Mouse (Mus musculus) forebrain, postnatal 0 days (tissue): Measurements from ENCODE around the gene Sun2. TPM values are rescaled to one million over a fixed set of nuclear protein-coding genes. Genes with fewer than 3 reads are reported as not detected.
A peak's percentile ranks its signal among the peaks of the same experiment; 100 is the strongest.

ENCODE experiments used
- ATAC-seq: fragments of 200-750 bp; cut with Nextera tagmentation; 2 replicates; pipeline ENCODE4 v1.8.0; 2017; ENCODE audit warnings: mild to moderate bottlenecking, moderate library complexity
- DNase-seq: peaks from one replicate; pipeline ENCODE4 v3.0.0-alpha.2; 2015
- H3K27ac ChIP-seq: fragments of 300-500 bp; sonication (generic); 2 replicates; pipeline ENCODE4 v1.5.1; 2014; ENCODE audit warnings: low read depth, mild to moderate bottlenecking, antibody characterized with exemption, low read length, moderate library complexity, mixed read lengths
- H3K27me3 ChIP-seq: fragments of 300-500 bp; sonication (generic); 2 replicates; pipeline ENCODE4 v1.6.1; 2014; ENCODE audit warnings: mild to moderate bottlenecking, low read length, mixed read lengths; ENCODE audit not compliant: insufficient read depth
- H3K36me3 ChIP-seq: fragments of 300-500 bp; sonication (generic); 2 replicates; pipeline ENCODE4 v1.6.1; 2014; ENCODE audit warnings: mild to moderate bottlenecking, moderate library complexity; ENCODE audit not compliant: insufficient read depth
- H3K4me1 ChIP-seq: fragments of 300-500 bp; sonication (generic); 2 replicates; pipeline ENCODE4 v1.6.1; 2014; ENCODE audit warnings: antibody characterized with exemption; ENCODE audit not compliant: insufficient read depth
- H3K4me2 ChIP-seq: fragments of 300-500 bp; sonication (generic); 2 replicates; pipeline ENCODE4 v1.6.1; 2014; ENCODE audit warnings: low read depth, mild to moderate bottlenecking, moderate library complexity
- H3K4me3 ChIP-seq: fragments of 300-500 bp; sonication (generic); 2 replicates; pipeline ENCODE4 v1.5.1; 2014; ENCODE audit warnings: low read depth, low read length, mixed read lengths
- H3K9ac ChIP-seq: fragments of 300-500 bp; sonication (generic); 2 replicates; pipeline ENCODE4 v1.6.1; 2014; ENCODE audit warnings: mild to moderate bottlenecking
- H3K9me3 ChIP-seq: fragments of 300-500 bp; sonication (generic); 2 replicates; pipeline ENCODE4 v1.6.1; 2016; ENCODE audit warnings: low read length
- CTCF ChIP-seq: sonication (generic); IDR thresholded peaks from 2 replicates; pipeline ENCODE4 v1.5.1; 2016; ENCODE audit warnings: antibody characterized with exemption, control low read depth, low read depth
- WGBS: fragments of 180-500 bp; shearing (Covaris S2); extraction: QIAGEN DNeasy Blood & Tissue Kit; methylation state at CpG from one replicate; pipeline ENCODE4 v1.1.7; 2014; 5-methylcytosine and 5-hydroxymethylcytosine counted together
- polyA plus RNA-seq: library from polyadenylated mRNA; unstranded; fragments of >200 nt; fragmentation: Nextera tagmentation; extraction: Ambion mirVana; gene quantifications from 2 replicates; pipeline ENCODE4 v1.2.1, GENCODE M21; 2015
- total RNA-seq: library from RNA; depleted of rRNA; stranded (reverse); fragments of >200 nt; gene quantifications from 2 replicates; pipeline ENCODE4 v1.2.3, GENCODE M21; 2014

The Sun2 gene
- total and polyA plus RNA-seq, 2 experiments from 2014 or later, result 3.7 to 56.4 TPM

DNA sequence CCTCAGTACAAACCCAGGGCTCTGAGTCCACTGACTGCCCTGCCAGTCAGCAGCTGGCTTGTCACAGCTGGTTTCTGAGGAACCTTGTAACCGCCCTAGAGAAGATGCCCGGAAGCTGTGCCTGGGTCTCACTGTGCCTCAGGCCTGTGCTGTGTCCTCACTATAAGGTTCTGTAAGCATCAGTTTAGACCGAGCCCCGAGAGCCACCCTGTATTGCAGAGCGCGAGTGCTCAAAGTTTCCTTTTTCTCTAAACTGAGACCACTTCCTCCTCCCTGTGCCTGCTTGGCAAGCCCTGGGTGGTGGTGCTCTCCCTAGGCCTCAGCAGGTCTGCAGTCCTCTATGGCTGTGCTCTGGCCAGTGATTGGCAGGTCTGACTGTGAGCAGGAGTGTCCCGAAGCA, 6.8 kb upstream of the Sun2 start:
- WGBS, result 93% methylated on average over 7 of the region's 7 CpGs

DNA sequence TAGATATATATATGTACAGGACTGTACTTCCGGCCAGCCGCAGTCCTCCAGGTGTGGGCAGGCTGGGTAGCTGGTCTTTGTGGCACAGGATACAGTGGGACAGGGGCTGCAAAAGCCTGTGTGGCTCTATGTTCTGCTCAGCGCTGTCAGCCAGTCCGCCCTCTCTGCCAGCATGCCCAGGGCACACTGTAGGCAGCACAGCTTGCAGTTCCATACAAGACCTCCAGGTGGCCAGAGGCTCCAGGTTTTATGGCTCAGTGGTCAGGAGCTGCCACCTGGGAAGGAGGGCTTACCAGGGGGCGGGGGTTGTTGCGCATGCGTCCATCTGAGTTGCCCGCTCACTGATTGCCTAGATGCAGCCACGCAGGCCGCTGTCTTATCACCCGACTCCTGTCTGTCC, 5.7 kb upstream of the Sun2 start:
- peak; percentile 48 for DNase-seq
- no peaks in the 10 kb centered on the region for H3K9me3 ChIP-seq
- 0 out of 2 replicates have a peak, but pooled peaks cover under 1% of the 10 kb centered on the region for H3K4me1 ChIP-seq
- H3K27me3 ChIP-seq, result no peaks in the 10 kb centered on the region
- H3K4me3 ChIP-seq, result no peak overlapping the region
- H3K27ac ChIP-seq, result no peak overlapping the region
- H3K9ac ChIP-seq, result no peak overlapping the region
- no peaks in the 10 kb centered on the region for H3K36me3 ChIP-seq
- ATAC-seq, result peak; percentile 53
- TF ChIP-seq CTCF, result peak; percentile 69
- 54% methylated on average over 11 of the region's 11 CpGs for WGBS
- H3K4me2 ChIP-seq, result no peak overlapping the region

More for the DNA sequence above, 6.8 kb upstream of the Sun2 start:
- H3K9ac ChIP-seq, result no peak overlapping the region
- no peak overlapping the region for H3K4me3 ChIP-seq
- no peak overlapping the region for H3K27ac ChIP-seq
- H3K4me2 ChIP-seq, result no peak overlapping the region
- DNase-seq (no peak), ATAC-seq (no peak)
- no peaks in the 10 kb centered on the region for H3K27me3 ChIP-seq
- TF ChIP-seq CTCF, result no peak
- no peaks in the 10 kb centered on the region for H3K9me3 ChIP-seq
- no peaks in the 10 kb centered on the region for H3K36me3 ChIP-seq
- H3K4me1 ChIP-seq, result no peaks in the 10 kb centered on the region

DNA sequence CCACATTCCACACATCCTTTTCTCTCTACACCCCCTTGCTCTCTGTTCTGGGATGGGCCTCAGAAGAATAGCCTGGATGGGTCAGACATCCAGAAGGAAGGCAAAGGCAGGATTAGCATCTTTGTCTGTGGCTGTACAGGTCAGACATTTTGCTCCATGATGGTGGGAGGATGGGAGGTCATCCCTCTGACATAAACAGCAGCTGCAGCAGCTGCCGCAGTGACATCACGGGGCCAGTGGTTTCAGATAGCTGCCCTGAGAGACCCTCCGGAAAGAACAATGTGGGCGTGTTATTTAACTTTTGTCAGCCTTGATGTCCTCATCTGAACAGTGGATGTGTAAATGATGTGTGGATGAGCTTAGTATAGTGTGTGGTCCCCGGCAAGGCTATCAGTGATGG, 3.5 kb upstream of the Sun2 start:
- H3K4me2 ChIP-seq, result no peak overlapping the region
- no peak overlapping the region for H3K9ac ChIP-seq
- 94% methylated on average over 5 of the region's 5 CpGs for WGBS
- no peak for TF ChIP-seq CTCF
- ATAC-seq, result no peak
- DNase-seq, result no peak
- H3K9me3 ChIP-seq, result no peaks in the 10 kb centered on the region
- H3K4me1 ChIP-seq, result peaks cover 6% of the 10 kb centered on the region; the same call in 1 of the 2 replicates
- H3K27me3 ChIP-seq, result no peaks in the 10 kb centered on the region
- no peak overlapping the region for H3K4me3 ChIP-seq
- no peak overlapping the region for H3K27ac ChIP-seq
- no peaks in the 10 kb centered on the region for H3K36me3 ChIP-seq

GRCm38 (mm10) chr15:79745312-79745711, 3.0 kb upstream of the Sun2 start:
- Histone ChIP-seq H3K9ac (no peak overlapping the region), H3K4me3 (no peak overlapping the region), H3K27me3 (no peaks in the 10 kb centered on the region), H3K4me1 (peaks cover 11% of the 10 kb centered on the region; the same call in 1 of the 2 replicates), H3K4me2 (no peak overlapping the region), H3K27ac (no peak overlapping the region), H3K9me3 (no peaks in the 10 kb centered on the region), H3K36me3 (no peaks in the 10 kb centered on the region)
- ATAC-seq (no peak), DNase-seq (no peak)
- WGBS, result 84% methylated on average over 10 of the region's 10 CpGs
- no peak for TF ChIP-seq CTCF

GRCm38 (mm10) chr15:79744742-79745141, 2.4 kb upstream of the Sun2 start:
- H3K27ac ChIP-seq, result no peak overlapping the region
- no peaks in the 10 kb centered on the region for H3K27me3 ChIP-seq
- DNase-seq (no peak), ATAC-seq (no peak)
- H3K4me1 ChIP-seq, result peaks cover 13% of the 10 kb centered on the region; the same call in 1 of the 2 replicates
- no peaks in the 10 kb centered on the region for H3K9me3 ChIP-seq
- H3K9ac ChIP-seq, result no peak overlapping the region
- TF ChIP-seq CTCF, result no peak
- 78% methylated on average over 8 of the region's 8 CpGs for WGBS
- no peak overlapping the region for H3K4me2 ChIP-seq
- no peaks in the 10 kb centered on the region for H3K36me3 ChIP-seq
- H3K4me3 ChIP-seq, result no peak overlapping the region

GRCm38 (mm10) chr15:79744001-79744400, 1.7 kb upstream of the Sun2 start:
- Histone ChIP-seq H3K36me3 (peaks cover 7% of the 10 kb centered on the region; the same call in 1 of the 2 replicates), H3K4me2 (no peak overlapping the region), H3K4me1 (peaks cover 13% of the 10 kb centered on the region; the same call in 1 of the 2 replicates), H3K9me3 (no peaks in the 10 kb centered on the region), H3K9ac (no peak overlapping the region), H3K27me3 (no peaks in the 10 kb centered on the region), H3K27ac (no peak overlapping the region), H3K4me3 (no peak overlapping the region)
- DNase-seq (no peak), ATAC-seq (no peak)
- no peak for TF ChIP-seq CTCF
- WGBS, result 92% methylated on average over 11 of the region's 11 CpGs

- no peaks in the 10 kb centered on the region for H3K27me3 ChIP-seq
- no peaks in the 10 kb centered on the region for H3K9me3 ChIP-seq
- under 1% methylated on average over 23 of the region's 23 CpGs for WGBS
- peak overlapping the region; percentile 99 for H3K4me3 ChIP-seq
- ATAC-seq (no peak), DNase-seq (no peak)
- H3K27ac ChIP-seq, result no peak overlapping the region
- peaks cover 13% of the 10 kb centered on the region; the same call in 1 of the 2 replicates for H3K4me1 ChIP-seq
- peaks cover 20% of the 10 kb centered on the region for H3K36me3 ChIP-seq
- peak overlapping the region; percentile 58 for H3K4me2 ChIP-seq
- 0 out of 2 replicates have a peak, but pooled peaks have one; percentile 0 for TF ChIP-seq CTCF
- H3K9ac ChIP-seq, result peak overlapping the region; percentile 93
Observed at GRCm38 (mm10) chr15:79742706-79743023, 329 bp upstream of the Sun2 start.
